Mouse (Mus musculus) layer of hippocampus, adult 9-11 months (tissue): ENCODE measurements around the gene Gstp3.
"Not testable (repeated sequence)": the region's sequence is repeated elsewhere in the genome, so short reads cannot be mapped to it uniquely, and the experiment has no call there.

Source experiments
- DNase-seq: peaks from one replicate; pipeline ENCODE4 v3.0.0; 2022

Gene Gstp3

GRCm38 (mm10) chr19:4089128-4089527 lies 29.8 kb upstream of the Gstp3 start:
- DNase-seq, result no peak

GRCm38 (mm10) chr19:4088146-4088545 lies 28.8 kb upstream of the Gstp3 start:
- DNase-seq, result no peak

GRCm38 (mm10) chr19:4087090-4087489 lies 27.7 kb upstream of the Gstp3 start:
- DNase-seq, result no peak

GRCm38 (mm10) chr19:4086156-4086555 lies 26.8 kb upstream of the Gstp3 start:
- DNase-seq, result no peak

- DNase-seq, result no peak
These were observed 25.6 kb upstream of the Gstp3 start for GRCm38 (mm10) chr19:4084984-4085383.

GRCm38 (mm10) chr19:4083826-4084225 lies 24.5 kb upstream of the Gstp3 start:
- DNase-seq, result no peak

GRCm38 (mm10) chr19:4083316-4083715 lies 23.9 kb upstream of the Gstp3 start:
- no peak for DNase-seq

GRCm38 (mm10) chr19:4082219-4082965 lies 23.0 kb upstream of the Gstp3 start:
- DNase-seq, result no peak

GRCm38 (mm10) chr19:4081394-4081793 lies 22.0 kb upstream of the Gstp3 start, which contains the start of gene Cabp2:
Gene Cabp2, plus strand, starts transcription at chr19:4081578.
- no peak for DNase-seq

- DNase-seq, result no peak
These were observed 21.2 kb upstream of the Gstp3 start for GRCm38 (mm10) chr19:4080511-4081009.

GRCm38 (mm10) chr19:4079594-4079993 lies 20.2 kb upstream of the Gstp3 start:
- no peak for DNase-seq

- DNase-seq, result no peak
These were observed 16.2 kb upstream of the Gstp3 start for GRCm38 (mm10) chr19:4075531-4075930.

- no peak for DNase-seq
These were observed 13.5 kb upstream of the Gstp3 start for GRCm38 (mm10) chr19:4072706-4073424.

- no peak for DNase-seq
These were observed 12.0 kb upstream of the Gstp3 start for GRCm38 (mm10) chr19:4071406-4071805.

GRCm38 (mm10) chr19:4070756-4071155 lies 11.4 kb upstream of the Gstp3 start:
- DNase-seq, result no peak

GRCm38 (mm10) chr19:4070311-4070710 lies 10.9 kb upstream of the Gstp3 start:
- DNase-seq, result no peak

GRCm38 (mm10) chr19:4068717-4069410 lies 9.5 kb upstream of the Gstp3 start:
- no peak for DNase-seq

- DNase-seq, result not testable (repeated sequence)
These were observed 8.9 kb upstream of the Gstp3 start for GRCm38 (mm10) chr19:4068242-4068641.

GRCm38 (mm10) chr19:4066877-4067276 lies 7.5 kb upstream of the Gstp3 start:
- no peak for DNase-seq

- DNase-seq, result no peak
These were observed 6.9 kb upstream of the Gstp3 start for GRCm38 (mm10) chr19:4066280-4066679.

GRCm38 (mm10) chr19:4064501-4064900 lies 5.1 kb upstream of the Gstp3 start:
- not testable (repeated sequence) for DNase-seq

GRCm38 (mm10) chr19:4063357-4063756 lies 4.0 kb upstream of the Gstp3 start:
- DNase-seq, result not testable (repeated sequence)

- no peak for DNase-seq
These were observed 1.6 kb upstream of the Gstp3 start for GRCm38 (mm10) chr19:4060899-4061465.
